Mouse (Mus musculus) left cerebral cortex, adult 9 months (tissue): ENCODE measurements around the gene Tubb2a.
"Not testable (repeated sequence)": the region's sequence is repeated elsewhere in the genome, so short reads cannot be mapped to it uniquely, and the experiment has no call there.

Experiments
- DNase-seq, 2 experiments: peaks; one replicate each; pipeline ENCODE4 v3.0.0; 2022; ENCODE audit warnings: low spot score in 2 of 2

The Tubb2a gene

DNA sequence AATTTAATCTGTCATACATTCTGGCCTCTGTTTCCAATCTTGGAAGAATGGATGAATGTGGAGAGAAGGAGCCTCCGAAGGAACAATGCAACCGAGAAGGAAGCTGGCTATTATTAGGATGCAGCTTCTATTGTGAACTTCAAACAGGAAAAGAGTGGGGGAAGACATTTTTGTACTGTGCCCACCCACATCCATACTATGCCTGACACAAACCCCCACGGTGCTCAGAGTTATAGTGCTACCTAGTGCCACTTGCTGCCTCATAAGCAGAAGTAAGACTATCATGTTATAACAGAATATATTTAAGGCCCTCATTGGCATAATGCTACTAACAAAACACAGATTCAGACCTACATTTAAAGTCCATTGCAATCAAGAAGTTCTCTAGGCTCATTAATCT, 11.6 kb upstream of the Tubb2a start:
- no peak for DNase-seq

DNA sequence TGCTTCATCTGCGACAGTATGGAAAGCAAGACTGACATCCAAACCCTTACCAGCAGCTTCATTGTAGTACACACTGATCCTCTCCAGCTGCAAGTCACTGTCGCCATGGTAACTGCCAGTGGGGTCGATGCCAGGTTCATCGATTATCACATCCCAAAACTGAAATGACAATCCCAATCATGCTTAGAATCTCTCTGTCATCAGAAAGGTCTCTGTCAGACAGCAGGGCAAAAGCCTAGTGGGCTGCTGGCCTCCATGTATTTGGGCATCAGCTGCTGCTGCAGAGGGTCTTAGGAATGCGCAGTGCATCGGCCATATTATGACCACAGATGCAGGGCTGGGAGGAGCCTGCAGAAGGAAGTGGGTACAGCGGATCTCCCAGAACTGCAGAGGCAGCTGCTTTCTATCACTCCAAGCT, 11.1 kb upstream of the Tubb2a start:
- DNase-seq: no peak

DNA sequence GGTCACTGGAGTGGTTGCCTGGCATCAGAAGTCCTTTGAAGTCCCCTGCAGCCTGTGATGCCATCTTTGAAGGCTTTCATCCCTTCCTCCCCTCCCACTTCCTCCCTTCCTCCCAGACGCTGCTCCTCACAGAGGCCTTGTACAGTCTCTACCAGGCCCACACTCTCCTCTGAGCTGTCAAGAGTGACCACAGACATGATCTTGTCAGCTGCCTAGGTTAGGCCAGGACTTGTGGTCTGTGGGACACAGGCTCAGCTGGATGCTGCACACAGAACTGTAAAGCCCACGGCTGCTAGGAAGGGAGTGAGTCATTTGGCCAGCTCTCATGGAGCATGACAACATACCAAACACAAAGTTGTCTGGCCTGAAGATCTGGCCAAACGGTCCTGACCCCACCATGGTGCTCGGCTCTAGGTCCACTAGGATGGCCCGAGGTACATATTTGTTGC, 10.4 kb upstream of the Tubb2a start:
- not testable (repeated sequence) for DNase-seq

DNA sequence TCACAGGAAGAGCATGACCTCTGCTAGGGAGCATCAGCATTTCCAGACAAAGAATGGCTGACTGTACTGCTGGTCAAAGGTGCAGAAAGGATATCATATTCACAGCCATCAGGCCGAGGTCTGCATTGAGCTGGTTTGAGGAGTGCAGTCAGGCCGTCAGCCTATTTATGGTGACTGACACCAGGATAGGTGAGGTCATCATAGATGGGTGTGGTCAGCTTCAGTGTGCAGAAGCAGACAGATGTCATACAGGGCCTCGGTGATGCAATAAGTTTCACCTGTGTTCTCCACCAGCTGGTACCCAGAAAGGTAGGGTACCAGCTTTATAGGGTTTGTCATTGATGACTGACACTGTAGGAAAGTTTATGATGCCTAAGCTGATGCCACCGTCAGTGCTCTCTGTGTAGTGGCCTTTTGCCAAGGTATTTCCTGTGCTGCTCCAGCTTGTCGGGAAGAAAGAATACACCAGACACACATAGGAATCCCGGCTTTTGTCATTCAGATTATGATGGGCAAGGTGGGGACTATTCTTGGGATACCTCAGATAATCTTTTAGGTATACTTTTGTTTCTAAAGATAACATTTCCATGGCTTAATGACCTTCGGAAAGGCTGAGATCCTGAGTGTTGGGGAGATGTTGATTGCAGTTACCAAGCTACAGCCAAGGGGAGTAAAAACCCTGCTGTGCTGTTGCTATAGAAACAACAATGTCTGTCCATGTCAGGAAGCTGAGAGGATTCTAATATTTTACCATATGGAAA, 9.4 kb upstream of the Tubb2a start:
- DNase-seq: no peak

DNA sequence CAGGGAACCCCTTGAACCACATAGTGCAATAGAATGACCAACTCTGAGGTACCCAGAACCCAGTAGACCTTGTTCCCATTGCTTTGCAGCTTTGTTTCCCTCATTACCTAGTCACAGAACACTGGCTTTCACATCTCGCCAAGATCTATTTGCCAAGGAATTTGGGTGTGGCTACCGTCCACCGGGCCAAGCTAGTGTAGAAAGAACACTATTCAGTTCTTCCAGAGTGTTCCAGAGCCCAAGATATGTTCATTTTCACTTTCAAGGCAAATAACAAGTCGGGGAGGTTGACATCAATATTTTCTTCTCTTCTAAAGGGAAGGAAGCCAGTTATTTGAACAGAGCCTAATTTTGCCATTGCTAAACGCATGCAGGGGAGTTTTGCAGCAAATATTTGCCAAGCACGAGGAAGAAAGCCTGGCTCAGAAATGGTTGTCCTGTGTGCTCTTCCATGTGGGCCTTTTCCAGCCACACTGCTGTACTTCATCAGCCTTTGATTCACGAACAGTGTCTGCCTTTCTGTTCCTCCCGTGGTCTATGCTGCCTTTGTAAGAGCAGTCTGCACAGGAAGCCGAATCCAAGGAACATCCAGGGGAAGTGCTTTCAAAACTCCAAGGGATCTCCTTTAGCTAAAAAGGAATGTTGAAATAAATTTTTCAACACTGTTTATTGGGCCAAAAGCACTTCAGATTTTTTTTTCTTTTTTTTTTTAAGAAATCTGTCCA, 6.4 kb upstream of the Tubb2a start:
- DNase-seq: no peak

DNA sequence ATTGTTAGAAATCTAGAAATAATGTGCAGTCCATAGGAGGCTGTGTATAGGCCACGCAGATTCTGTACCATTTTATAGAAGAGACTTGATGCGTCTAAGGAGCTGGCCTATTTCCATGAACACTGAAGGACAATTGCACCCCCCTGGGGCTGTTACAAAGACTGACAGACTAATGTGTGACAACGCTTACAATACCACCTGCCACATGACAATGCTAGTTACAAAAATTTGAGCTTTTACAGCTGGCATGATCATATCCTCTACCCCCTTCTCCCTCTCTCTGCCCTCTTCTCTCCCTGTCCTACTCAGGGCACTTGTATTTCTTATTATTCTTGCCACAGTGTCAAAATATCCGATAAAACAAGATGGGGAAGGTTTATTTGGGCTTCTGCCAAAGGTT, 4.1 kb upstream of the Tubb2a start:
- DNase-seq: no peak

DNA sequence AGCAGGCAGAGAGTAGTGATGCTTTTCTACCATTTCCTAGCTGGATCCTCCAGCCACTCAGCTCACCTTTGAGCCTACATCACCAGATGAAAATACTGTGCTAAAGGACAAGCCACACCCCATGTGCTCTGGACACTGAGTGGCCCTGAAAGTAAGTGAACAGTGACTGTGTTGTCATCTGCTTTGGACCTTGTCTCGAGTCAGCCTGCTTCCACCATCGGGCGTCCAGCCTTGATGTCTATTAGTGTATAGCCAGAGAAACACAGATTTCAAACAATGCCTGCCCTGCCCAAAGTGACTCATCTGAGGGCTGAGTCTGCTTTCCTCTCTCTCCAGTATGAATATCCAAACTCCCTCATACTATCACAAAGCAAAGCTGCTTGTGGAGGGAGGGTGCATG, 2.0 kb upstream of the Tubb2a start:
- DNase-seq: no peak

DNA sequence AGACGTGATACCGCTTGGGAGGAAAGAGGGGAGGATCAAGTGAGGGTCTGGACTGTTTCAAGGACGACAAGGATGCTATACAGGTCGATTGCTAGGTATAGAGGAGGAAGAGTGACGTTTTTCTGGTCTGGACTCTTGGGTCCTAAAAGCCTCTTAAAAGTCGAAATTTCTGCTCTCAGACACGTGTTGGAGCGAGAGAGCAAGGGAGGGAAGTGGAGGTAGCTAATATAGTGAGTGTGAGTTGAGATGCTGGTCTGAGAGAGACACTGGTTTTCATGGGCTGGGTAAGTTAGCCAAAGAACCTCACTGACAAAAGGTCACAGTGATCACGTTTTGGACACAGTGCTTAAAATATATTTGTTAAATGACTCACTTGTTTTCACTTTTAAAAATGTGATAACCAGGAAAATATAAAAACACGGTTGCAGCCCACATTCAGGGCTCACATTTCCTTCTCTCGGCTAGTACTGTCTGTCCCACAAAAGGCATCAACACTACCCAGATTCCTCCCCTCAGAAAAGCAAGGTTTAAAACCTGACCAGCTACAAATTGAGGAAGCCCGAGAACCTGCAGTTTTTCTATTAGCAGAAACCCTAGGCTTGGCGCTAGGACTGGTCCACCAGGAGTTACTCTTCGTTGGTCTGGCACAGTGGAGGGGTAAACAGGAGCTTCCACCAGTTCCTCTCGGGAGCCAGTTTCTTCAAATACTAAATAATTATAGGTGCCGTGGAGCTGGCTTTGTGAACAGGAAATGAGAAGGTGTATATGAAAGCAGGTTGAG, 883 bp upstream of the Tubb2a start:
- no peak for DNase-seq

DNA sequence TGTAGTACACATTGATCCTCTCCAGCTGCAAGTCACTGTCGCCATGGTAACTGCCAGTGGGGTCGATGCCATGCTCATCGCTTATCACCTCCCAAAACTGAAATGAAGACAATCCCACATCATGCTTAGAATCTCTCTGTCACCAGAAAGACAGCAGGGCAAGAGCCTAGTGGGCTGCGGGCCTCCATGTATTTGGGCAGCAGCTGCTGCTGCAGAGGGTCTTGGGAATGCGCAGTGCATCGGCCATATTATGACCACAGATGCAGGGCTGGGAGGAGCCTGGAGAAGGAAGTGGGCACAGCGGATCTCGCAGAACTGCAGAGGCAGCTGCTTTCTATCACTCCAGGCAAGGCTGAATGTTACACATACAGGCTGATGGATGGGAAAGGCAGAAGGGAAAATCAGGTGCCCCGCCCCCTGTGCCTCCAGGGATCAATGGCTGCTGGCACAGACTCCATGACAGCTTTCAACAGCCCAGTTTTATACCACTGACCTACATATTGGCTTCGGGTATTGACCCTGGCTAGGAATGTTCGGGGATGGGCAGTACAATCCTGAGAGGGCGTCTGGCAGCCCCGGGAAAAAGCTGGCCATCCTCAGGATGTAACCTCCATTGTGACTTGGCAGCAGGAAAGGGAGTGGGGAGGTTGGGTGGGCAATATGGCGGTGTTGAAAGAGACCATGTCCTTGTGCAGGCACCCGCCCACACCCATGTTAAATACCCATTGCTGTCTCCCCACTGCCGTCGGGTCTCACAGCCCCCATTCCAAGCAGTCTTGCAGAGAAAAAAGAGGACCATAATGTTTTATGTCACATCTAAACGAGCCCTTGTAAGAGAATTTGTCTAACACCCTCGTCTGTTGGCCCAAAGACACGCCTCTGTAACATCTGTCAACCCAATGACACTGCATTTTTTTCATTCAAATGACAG, 981 bp downstream of the Tubb2a start:
- peak in 1 of 2 experiments; percentile 56 for DNase-seq

DNA sequence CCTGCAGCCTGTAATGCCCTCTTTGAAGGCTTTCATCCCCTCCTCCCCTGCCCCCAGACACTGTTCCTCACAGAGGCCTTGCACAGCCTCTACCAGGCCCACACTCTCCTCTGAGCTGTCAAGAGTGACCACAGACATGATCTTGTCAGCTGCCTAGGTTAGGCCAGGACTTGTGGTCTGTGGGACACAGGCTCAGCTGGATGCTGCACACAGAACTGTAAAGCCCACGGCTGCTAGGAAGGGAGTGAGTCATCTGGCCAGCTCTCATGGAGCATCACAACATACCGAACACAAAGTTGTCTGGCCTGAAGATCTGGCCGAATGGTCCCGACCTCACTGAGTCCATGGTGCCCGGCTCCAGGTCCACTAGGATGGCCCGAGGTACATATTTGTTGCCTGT, 1.9 kb downstream of the Tubb2a start:
- DNase-seq: not testable (repeated sequence)

DNA sequence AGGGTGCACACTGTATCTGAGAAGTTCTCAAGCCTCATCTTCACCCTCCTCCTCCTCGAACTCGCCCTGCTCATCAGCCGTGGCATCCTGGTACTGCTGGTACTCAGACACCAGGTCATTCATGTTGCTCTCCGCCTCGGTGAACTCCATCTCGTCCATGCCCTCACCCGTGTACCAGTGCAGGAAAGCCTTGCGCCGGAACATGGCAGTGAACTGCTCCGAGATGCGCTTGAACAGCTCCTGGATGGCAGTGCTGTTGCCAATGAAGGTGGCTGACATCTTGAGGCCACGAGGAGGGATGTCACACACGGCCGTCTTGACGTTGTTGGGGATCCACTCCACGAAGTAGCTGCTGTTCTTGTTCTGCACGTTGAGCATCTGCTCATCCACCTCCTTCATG, 3.4 kb downstream of the Tubb2a start:
- DNase-seq: not testable (repeated sequence)

DNA sequence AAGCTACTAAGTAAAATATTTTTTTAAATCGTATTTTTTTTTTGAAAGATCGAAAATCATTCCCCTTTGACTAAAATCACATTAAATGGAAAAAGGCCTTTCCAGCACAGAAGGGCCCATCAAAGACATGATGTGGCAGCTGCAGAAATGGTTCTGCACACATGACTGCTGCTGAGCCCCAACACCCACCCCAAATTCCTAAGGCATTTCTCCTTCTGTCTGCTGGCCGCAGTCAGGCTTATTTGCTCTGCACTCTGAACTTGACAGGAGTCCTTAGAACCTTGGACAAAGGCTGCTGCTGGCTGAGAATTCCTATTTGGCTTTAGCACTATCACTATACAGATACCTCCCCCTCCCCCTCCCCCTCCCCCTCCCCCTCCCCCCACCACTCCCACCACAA, 5.0 kb downstream of the Tubb2a start:
- no peak for DNase-seq

DNA sequence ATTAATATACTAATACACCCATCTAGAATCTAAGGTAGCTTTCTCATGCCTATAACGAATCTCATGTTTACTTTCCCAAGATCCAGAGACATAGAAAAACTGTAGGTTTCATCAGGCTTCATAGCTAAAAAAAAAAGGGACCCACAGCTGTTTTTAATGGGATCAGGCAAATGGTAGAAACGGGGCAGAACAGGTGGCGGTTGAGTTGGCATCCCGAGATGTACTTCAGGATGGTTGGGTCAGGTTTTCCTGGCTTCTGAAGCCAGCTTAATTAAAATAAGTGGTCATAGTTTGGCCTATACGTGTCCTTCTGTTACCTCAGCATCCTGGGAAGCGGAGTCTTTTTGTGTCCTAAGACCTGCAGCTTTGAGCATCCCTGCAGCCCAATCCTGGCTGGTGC, 6.0 kb downstream of the Tubb2a start:
- DNase-seq: no peak

DNA sequence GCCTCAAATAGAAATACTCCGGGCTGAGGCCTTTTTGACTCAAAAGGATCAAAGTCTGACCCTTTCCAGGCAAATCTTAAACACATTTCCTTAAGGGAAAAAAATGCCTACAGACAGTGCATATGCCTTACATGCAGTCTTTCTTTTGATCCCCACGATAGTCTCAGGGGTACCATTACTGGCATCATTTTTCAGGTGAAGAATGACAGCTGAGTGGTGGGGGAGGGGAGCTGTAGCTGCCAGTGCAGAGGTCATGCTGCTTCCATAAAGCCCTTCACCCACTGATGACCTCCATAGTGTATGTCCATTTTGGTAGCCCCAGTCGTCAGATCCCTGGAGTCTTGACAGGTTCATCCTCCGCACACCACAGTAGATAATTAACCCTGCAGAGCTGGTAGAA, 7.5 kb downstream of the Tubb2a start:
- no peak for DNase-seq

DNA sequence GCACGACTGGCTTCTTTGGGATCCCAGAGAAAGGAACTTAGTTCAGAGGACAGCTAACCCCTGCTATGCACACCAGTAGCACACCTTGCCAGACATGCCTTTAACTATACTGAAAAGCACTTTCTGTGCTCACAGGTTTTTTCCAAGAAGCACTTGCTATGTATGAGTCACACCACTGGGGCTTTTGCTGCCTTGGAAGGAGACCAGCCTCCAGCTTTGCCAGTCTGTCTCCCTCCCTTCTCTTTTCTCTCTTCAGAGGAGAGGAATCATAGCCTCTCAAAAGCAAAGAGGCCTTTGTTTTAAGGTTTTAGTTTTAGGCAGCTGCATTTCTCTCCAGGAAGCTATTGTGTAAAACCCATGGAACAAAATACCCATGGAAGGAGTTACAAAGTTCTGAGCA, 11.5 kb downstream of the Tubb2a start:
- peak; percentile 64 to 75 for DNase-seq

DNA sequence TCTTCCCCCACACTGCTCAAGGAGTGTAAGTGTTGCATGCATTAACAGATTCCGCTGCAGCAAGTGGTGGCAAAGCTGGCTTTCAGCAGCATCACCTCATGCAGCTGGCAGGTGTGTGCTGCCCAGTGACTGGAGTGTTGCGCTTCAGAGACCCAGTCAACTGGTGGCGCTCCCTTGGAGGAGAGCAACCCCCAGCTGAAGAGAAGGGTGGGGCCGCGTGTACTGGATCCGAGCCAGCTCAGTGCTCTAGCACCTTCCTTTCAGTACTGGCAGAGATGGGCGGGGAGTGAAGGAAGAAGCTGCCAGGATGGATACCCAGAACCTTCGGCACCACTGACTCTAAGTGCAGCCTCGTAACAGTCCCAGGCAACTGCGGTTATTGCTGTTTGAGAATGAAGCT, 15.3 kb downstream of the Tubb2a start:
- no peak for DNase-seq

DNA sequence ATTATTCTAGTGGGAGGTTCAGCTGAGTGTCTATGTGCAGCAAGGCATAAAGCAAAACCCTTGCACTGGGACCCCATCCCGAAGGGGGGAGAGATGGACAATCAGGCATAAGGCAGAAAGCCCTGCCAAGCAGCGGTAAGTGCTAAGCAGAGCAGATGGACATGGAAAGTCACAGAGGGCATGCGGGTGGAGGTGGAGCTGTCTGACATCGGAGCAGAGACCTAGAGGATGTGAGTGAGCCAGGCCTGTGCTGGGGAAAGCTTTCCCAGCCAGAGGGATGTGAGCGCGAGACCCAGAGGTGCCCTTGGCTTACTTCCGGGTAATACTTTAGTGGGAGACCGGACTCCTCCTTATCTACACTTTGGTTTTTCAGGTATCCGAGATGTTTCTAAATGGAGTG, 17.7 kb downstream of the Tubb2a start:
- DNase-seq: no peak

DNA sequence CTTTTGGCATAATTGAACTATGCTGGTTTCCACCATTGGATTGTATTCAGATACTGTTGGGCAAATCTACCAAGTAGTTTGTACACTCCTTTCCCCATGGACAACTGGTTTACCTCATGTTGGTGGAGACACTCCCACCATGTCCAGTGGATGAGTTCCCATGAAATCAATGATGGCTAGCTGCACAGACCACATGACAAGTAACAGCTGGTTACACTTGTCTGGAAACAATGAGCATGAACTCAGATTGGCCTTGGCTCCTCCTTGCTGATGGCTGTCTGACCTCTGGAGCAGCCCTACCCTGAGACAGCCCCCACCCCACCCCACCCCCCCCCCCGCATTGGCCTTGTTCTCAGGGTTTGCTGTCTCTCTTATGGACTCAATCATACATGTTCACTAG, 20.6 kb downstream of the Tubb2a start:
- DNase-seq: no peak

DNA sequence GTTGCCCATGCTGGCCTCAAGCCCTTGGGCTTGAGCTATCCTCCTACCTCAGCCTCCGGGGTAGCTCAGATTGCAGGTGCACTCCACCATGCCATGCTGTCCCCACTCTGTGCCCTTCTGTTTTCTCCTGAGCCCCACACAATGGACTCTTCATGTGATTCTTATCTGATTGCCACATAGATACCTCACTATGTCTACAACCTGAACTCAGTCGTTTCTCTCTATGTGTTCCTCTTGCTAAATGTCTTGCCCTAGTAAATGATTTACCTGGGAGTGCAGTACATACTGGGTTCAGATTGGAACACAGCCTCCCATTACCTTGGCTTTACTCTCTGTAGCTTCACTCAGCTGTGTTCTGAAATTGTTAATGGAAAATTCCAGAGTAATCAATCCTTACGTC, 22.8 kb downstream of the Tubb2a start:
- DNase-seq: no peak

DNA sequence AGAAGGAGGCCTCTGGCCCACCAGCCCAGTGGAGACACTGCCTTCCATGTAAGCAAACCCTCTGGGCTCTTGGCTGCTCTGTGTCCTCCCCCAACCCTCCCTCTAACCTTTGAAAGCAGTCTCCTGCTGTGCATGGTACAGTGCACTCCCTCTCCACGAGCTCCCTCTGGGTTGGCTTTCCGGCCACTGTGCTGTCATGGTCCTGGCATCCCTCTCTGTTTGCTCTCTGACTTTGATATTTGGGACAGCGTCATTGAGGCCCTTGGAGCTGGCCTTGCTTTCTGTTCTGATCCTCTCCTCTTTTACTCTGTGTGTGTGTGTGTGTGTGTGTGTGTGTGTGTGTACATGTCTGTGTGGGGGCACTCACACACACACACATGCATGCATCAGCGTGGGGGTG, 23.4 kb downstream of the Tubb2a start:
- no peak for DNase-seq

DNA sequence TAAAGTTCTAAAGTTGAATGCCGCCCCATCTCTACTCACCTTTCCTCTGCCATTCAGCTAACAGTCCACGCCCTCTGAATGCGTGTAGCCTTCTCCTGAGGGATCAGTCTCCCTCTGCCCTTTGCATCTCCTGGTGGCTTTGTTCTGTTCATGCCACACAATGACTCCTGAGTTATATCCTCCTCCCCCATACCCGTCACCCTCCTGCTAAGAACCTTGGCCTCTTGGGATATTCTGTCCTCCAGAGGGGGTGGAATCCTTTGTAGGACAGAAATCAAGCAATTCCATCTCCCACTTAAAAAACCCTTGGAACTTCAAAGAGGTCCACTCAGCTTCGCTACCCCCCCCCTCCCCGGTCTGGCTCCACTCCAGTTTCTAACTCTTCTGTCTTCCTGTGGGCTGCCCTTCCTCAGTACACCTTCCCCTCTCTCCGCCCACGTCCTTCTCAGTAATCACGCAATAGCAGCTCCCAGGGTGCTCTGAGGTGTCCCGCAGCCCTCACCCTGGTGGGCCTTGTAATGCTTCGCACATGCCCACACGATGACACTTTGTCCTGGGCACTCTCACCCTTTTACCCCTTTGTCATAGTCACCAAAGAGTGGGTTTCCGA, 24.0 kb downstream of the Tubb2a start:
- no peak for DNase-seq
